Mouse (Mus musculus) forebrain, embryonic 13.5 days (tissue): ENCODE data around the gene Cps1. TPM values are rescaled to one million over a fixed set of nuclear protein-coding genes. Genes with fewer than 3 reads are reported as not detected.

ENCODE experiments used
- ATAC-seq: fragments of 200-750 bp; cut with Nextera tagmentation; 2 replicates; pipeline ENCODE4 v1.8.0; 2017
- H3K27ac ChIP-seq: fragments of 300-500 bp; sonication (generic); 2 replicates; pipeline ENCODE4 v1.5.1; 2015; ENCODE audit warnings: inconsistent platforms, mild to moderate bottlenecking, moderate library complexity
- H3K27me3 ChIP-seq: fragments of 300-500 bp; sonication (generic); 2 replicates; pipeline ENCODE4 v1.6.1; 2015; ENCODE audit warnings: mild to moderate bottlenecking, inconsistent platforms
- H3K36me3 ChIP-seq: fragments of 300-500 bp; sonication (generic); 2 replicates; pipeline ENCODE4 v1.6.1; 2015; ENCODE audit warnings: mild to moderate bottlenecking, inconsistent platforms; ENCODE audit not compliant: poor library complexity, severe bottlenecking
- H3K4me1 ChIP-seq: fragments of 300-500 bp; sonication (generic); 2 replicates; pipeline ENCODE4 v1.6.1; 2015; ENCODE audit warnings: inconsistent platforms
- H3K4me2 ChIP-seq: fragments of 300-500 bp; sonication (generic); 2 replicates; pipeline ENCODE4 v1.6.1; 2015; ENCODE audit warnings: inconsistent platforms, mild to moderate bottlenecking, moderate library complexity
- H3K4me3 ChIP-seq: fragments of 300-500 bp; sonication (generic); 2 replicates; pipeline ENCODE4 v1.5.1; 2015; ENCODE audit warnings: mild to moderate bottlenecking, inconsistent platforms
- H3K9ac ChIP-seq: fragments of 300-500 bp; sonication (generic); 2 replicates; pipeline ENCODE4 v1.6.1; 2015; ENCODE audit warnings: mild to moderate bottlenecking, inconsistent platforms
- H3K9me3 ChIP-seq: fragments of 300-500 bp; sonication (generic); replicated peaks from 2 replicates; pipeline ENCODE4 v1.6.1; 2016; ENCODE audit warnings: inconsistent platforms
- WGBS: fragments of 180-500 bp; shearing (Covaris S2); methylation state at CpG from one replicate; pipeline ENCODE4 v1.1.7; 2015; 5-methylcytosine and 5-hydroxymethylcytosine counted together
- polyA plus RNA-seq: library from polyadenylated mRNA; unstranded; fragments of >200 nt; fragmentation: Nextera tagmentation; extraction: Ambion mirVana; gene quantifications from 2 replicates; pipeline ENCODE4 v1.2.1, GENCODE M21; 2015

The Cps1 gene
- polyA plus RNA-seq, 1 experiment from 2014 or later = 0.31 TPM

DNA sequence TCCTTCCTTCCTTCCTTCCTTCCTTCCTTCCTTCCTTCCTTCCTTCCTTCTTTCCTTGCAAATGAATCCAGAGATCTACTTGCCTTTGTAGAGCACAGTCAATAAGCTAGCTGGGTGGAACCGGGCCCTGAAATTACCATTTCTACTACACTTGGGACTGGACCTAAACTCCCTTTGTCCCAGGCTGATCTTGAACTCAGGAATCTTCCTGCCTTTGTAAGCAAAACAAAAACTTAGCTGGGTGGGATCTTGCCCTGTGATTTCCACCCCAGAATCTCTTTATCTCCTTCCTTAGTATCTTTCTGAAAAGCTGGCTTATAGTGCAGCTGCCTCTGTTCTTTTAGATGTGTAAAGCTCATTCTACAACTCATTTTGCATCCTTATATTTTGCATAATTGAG, 115.6 kb downstream of the Cps1 start:
- H3K27me3 ChIP-seq = no peaks in the 10 kb centered on the region
- no peaks in the 10 kb centered on the region for H3K36me3 ChIP-seq
- no peak overlapping the region for H3K9ac ChIP-seq
- no peaks in the 10 kb centered on the region for H3K9me3 ChIP-seq
- 84% methylated on average over 1 of the region's 1 CpGs for WGBS
- ATAC-seq = no peak
- H3K4me2 ChIP-seq = no peak overlapping the region
- H3K4me1 ChIP-seq = peaks cover 10% of the 10 kb centered on the region; the same call in 1 of the 2 replicates
- H3K4me3 ChIP-seq = no peak overlapping the region
- H3K27ac ChIP-seq = no peak overlapping the region

- no peak overlapping the region for H3K4me2 ChIP-seq
- 95% methylated on average over 1 of the region's 1 CpGs for WGBS
- no peaks in the 10 kb centered on the region for H3K36me3 ChIP-seq
- no peaks in the 10 kb centered on the region for H3K9me3 ChIP-seq
- H3K9ac ChIP-seq = no peak overlapping the region
- ATAC-seq = no peak
- H3K4me3 ChIP-seq = no peak overlapping the region
- no peak overlapping the region for H3K27ac ChIP-seq
- H3K27me3 ChIP-seq = no peaks in the 10 kb centered on the region
- peaks cover 10% of the 10 kb centered on the region; the same call in 1 of the 2 replicates for H3K4me1 ChIP-seq
These were observed 116.1 kb downstream of the Cps1 start for GRCm38 (mm10) chr1:67238941-67239340.

DNA sequence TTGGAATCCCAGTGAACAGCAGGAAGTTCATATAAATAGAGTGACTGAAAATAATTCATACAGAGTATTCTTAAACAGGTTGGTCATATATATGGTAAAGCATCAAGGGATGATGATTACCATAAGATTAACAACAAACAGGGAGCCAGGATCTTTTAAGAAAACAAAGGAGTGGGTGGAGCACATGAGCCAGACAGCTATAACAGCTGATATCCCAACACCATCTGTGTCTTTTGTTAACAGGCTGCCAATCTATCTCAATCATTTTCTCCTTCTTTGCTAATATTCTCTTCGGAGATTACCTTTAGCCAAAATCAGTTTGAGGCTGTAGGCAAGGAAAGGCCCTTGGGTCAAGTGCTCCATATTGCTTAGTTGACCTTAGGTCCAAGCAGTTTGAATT, 142.4 kb downstream of the Cps1 start:
- Histone ChIP-seq H3K36me3 (no peaks in the 10 kb centered on the region), H3K4me2 (no peak overlapping the region), H3K27me3 (no peaks in the 10 kb centered on the region), H3K9ac (no peak overlapping the region), H3K27ac (no peak overlapping the region), H3K4me1 (no peaks in the 10 kb centered on the region), H3K9me3 (no peaks in the 10 kb centered on the region), H3K4me3 (no peak overlapping the region)
- 60% methylated on average over 1 of the region's 1 CpGs for WGBS
- 0 out of 2 replicates have a peak, but pooled peaks have one; percentile 45 for ATAC-seq

DNA sequence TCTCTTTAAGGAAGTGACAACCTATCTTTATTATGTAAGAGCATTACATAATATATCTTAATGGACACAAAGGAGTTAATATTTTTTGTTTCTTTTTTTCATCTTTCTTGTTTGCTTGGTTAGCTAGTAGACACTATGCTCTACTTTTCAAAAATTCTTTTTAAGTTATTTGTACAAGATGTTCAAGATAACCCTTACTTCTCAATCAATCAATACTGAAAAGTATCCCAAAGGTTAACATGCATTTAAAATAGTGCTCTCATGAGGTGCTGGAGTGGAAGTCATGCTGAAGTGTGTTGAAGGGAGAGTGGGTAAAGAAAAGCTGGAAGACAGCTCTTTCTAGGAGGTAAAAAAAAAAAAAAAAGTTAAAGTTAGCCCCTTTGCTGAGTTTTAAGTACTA, 145.1 kb downstream of the Cps1 start:
- Histone ChIP-seq H3K27me3 (no peaks in the 10 kb centered on the region), H3K9ac (no peak overlapping the region), H3K36me3 (no peaks in the 10 kb centered on the region), H3K4me1 (no peaks in the 10 kb centered on the region), H3K4me2 (no peak overlapping the region), H3K4me3 (no peak overlapping the region), H3K9me3 (no peaks in the 10 kb centered on the region), H3K27ac (no peak overlapping the region)
- ATAC-seq = no peak

- Histone ChIP-seq H3K36me3 (no peaks in the 10 kb centered on the region), H3K4me1 (no peaks in the 10 kb centered on the region), H3K27ac (no peak overlapping the region), H3K9me3 (no peaks in the 10 kb centered on the region), H3K4me2 (no peak overlapping the region), H3K27me3 (no peaks in the 10 kb centered on the region), H3K9ac (no peak overlapping the region), H3K4me3 (no peak overlapping the region)
- ATAC-seq = no peak; the same call in 1 of the 2 replicates
These were observed 145.6 kb downstream of the Cps1 start for GRCm38 (mm10) chr1:67268450-67268849.

DNA sequence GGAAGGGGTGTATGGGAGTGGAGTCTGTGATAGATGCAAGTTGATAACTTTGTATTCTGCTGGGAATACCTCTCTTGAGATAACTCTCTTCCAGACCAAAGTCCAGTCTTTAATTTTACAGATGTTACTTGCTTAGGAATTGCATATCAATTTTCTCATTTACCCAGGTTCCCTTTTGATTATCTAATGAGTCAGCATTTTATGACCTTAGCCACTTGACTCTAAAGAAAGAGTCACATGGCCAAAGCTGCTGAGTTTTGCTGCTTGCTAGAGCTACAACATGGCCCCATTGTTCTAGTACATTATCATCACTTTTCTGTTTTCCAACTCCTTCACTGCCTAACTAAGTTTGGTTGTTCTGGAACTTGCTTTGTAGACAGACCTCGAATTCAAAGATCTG, 153.4 kb downstream of the Cps1 start:
- WGBS = 87% methylated on average over 1 of the region's 1 CpGs
- Histone ChIP-seq H3K27me3 (no peaks in the 10 kb centered on the region), H3K36me3 (no peaks in the 10 kb centered on the region), H3K4me3 (no peak overlapping the region), H3K9me3 (no peaks in the 10 kb centered on the region), H3K9ac (no peak overlapping the region), H3K4me2 (no peak overlapping the region), H3K4me1 (no peaks in the 10 kb centered on the region), H3K27ac (no peak overlapping the region)
- ATAC-seq = no peak

Other genes with a start within 250 kb of the Cps1 start
- gene Myl1, start 177.6 kb upstream of the Cps1 start, polyA plus RNA-seq = 0.31 and 0.34 TPM in 2 replicates
- gene Lancl1, start 84.2 kb upstream of the Cps1 start, polyA plus RNA-seq = 125 and 137 TPM in 2 replicates